8 mouse cellular contexts compared by ENCODE assay signal in genomic region chr10:81416581-81417226, GRCm38 (mm10). TPM values are rescaled to one million over a fixed set of nuclear protein-coding genes. Genes with fewer than 3 reads are reported as not detected.
A peak's percentile ranks its signal among the peaks of the same experiment; 100 is the strongest.
DNase-seq lines count a peak whose midpoint lies in the region; ATAC-seq and TF ChIP-seq lines count a peak whose summit lies in the region.

No protein-coding gene starts in this region.

- TF ChIP-seq EP300 in stomach, postnatal 0 days (optimal IDR thresholded peaks at IDR 0.05), result no peak

- DNase-seq in thymus, adult 2 months, result no peak
- DNase-seq in thymus, adult 18-20 months, result no peak
- peak; percentile 89 for DNase-seq in heart, embryonic 10.5 days (ENCODE audit: low spot score)
- DNase-seq in kidney, adult 9 months, result peak; percentile 90
- DNase-seq in stomach, postnatal 0 days (ENCODE audit: low spot score), result peak; percentile 80

- no peaks in the 10 kb centered on the region for H3K27me3 ChIP-seq in thymus, adult 2 months (ENCODE audit: control insufficient read depth, insufficient read depth, low read length)
- peaks cover 41% of the 10 kb centered on the region for H3K27me3 ChIP-seq in heart, embryonic 10.5 days (ENCODE audit: insufficient read depth, poor library complexity, severe bottlenecking)
- no peaks in the 10 kb centered on the region for H3K27me3 ChIP-seq in limb, embryonic 15.5 days
- H3K27me3 ChIP-seq in midbrain, embryonic 16.5 days (ENCODE audit: control insufficient read depth, insufficient read depth, low read depth, low read length), result no peaks in the 10 kb centered on the region
- no peaks in the 10 kb centered on the region for H3K27me3 ChIP-seq in stomach, postnatal 0 days (ENCODE audit: control insufficient read depth, insufficient read depth, low read length)

- H3K4me3 ChIP-seq in thymus, adult 2 months (ENCODE audit: control insufficient read depth, insufficient read depth, low read length), result peak overlapping the region; percentile 19; the same call in 1 of the 2 replicates
- peak overlapping the region; percentile 61 for H3K4me3 ChIP-seq in heart, embryonic 10.5 days
- peak overlapping the region; percentile 26 for H3K4me3 ChIP-seq in limb, embryonic 15.5 days
- peak overlapping the region; percentile 22 for H3K4me3 ChIP-seq in midbrain, embryonic 16.5 days (ENCODE audit: low read depth, low read length)
- H3K4me3 ChIP-seq in stomach, postnatal 0 days (ENCODE audit: low read depth, low read length), result peak overlapping the region; percentile 27

- TF ChIP-seq CTCF in thymus, adult 2 months (IDR thresholded peaks at IDR 0.05; ENCODE audit: borderline replicate concordance, control insufficient read depth, extremely low read depth, insufficient read depth, low read length, poor library complexity), result 0 out of 2 replicates have a peak, but pooled peaks have one; percentile 23
- peak; percentile 77 for TF ChIP-seq CTCF in stomach, postnatal 0 days (IDR thresholded peaks at IDR 0.05; ENCODE audit: low read depth)

- 15% methylated on average over 26 of the region's 26 CpGs for WGBS in thymus, adult 2 months
- WGBS in heart, embryonic 10.5 days, result 2% methylated on average over 23 of the region's 26 CpGs
- WGBS in limb, embryonic 15.5 days, result 3% methylated on average over 26 of the region's 26 CpGs
- WGBS in midbrain, embryonic 16.5 days, result 3% methylated on average over 22 of the region's 26 CpGs
- 2% methylated on average over 20 of the region's 26 CpGs for WGBS in stomach, postnatal 0 days

- H3K27ac ChIP-seq in thymus, adult 2 months (ENCODE audit: control insufficient read depth, insufficient read depth, low read length), result no peak overlapping the region
- peak overlapping the region; percentile 86 for H3K27ac ChIP-seq in heart, embryonic 10.5 days
- H3K27ac ChIP-seq in limb, embryonic 15.5 days, result peak overlapping the region; percentile 93
- H3K27ac ChIP-seq in midbrain, embryonic 16.5 days (ENCODE audit: low read length), result peak overlapping the region; percentile 41
- peak overlapping the region; percentile 86 for H3K27ac ChIP-seq in stomach, postnatal 0 days (replicated peaks)

- H3K9ac ChIP-seq in limb, embryonic 15.5 days, result no peak overlapping the region
- H3K9ac ChIP-seq in midbrain, embryonic 16.5 days (ENCODE audit: low read depth, low read length), result peak overlapping the region; percentile 50
- H3K9ac ChIP-seq in stomach, postnatal 0 days (ENCODE audit: low read length), result peak overlapping the region; percentile 51

- H3K4me1 ChIP-seq in thymus, adult 2 months (replicated peaks; ENCODE audit: control insufficient read depth, insufficient read depth, low read length), result peaks cover 8% of the 10 kb centered on the region
- H3K4me1 ChIP-seq in heart, embryonic 10.5 days, result peaks cover 84% of the 10 kb centered on the region
- peaks cover 100% of the 10 kb centered on the region for H3K4me1 ChIP-seq in limb, embryonic 15.5 days
- H3K4me1 ChIP-seq in midbrain, embryonic 16.5 days (ENCODE audit: control insufficient read depth, insufficient read depth, low read length), result peaks cover 17% of the 10 kb centered on the region
- peaks cover 27% of the 10 kb centered on the region for H3K4me1 ChIP-seq in stomach, postnatal 0 days (replicated peaks; ENCODE audit: control insufficient read depth, insufficient read depth)

- peak; percentile 38; the same call in 1 of the 2 replicates for ATAC-seq in erythroid progenitor cell, adult 5-6 weeks (replicated peaks; ENCODE audit: low FRiP score, poor library complexity, severe bottlenecking)
- peak; percentile 79 for ATAC-seq in limb, embryonic 15.5 days (ENCODE audit: insufficient number of reproducible peaks, low FRiP score, low TSS enrichment, low read depth)
- peak; percentile 78 for ATAC-seq in midbrain, embryonic 16.5 days
- ATAC-seq in stomach, postnatal 0 days (ENCODE audit: low FRiP score, low TSS enrichment), result peak; percentile 67

- peak overlapping the region; percentile 44 for H3K4me2 ChIP-seq in limb, embryonic 15.5 days
- H3K4me2 ChIP-seq in midbrain, embryonic 16.5 days (ENCODE audit: low read length), result peak overlapping the region; percentile 51
- peak overlapping the region; percentile 54 for H3K4me2 ChIP-seq in stomach, postnatal 0 days (replicated peaks; ENCODE audit: low read depth)

- no peaks in the 10 kb centered on the region for H3K36me3 ChIP-seq in thymus, adult 2 months (ENCODE audit: control insufficient read depth, insufficient read depth, low read length)
- peaks cover 9% of the 10 kb centered on the region; the same call in 1 of the 2 replicates for H3K36me3 ChIP-seq in heart, embryonic 10.5 days
- H3K36me3 ChIP-seq in limb, embryonic 15.5 days, result peaks cover 46% of the 10 kb centered on the region
- peaks cover 7% of the 10 kb centered on the region; the same call in 1 of the 2 replicates for H3K36me3 ChIP-seq in midbrain, embryonic 16.5 days (ENCODE audit: control insufficient read depth, insufficient read depth, low read length)
- 0 out of 2 replicates have a peak, but pooled peaks cover 3% of the 10 kb centered on the region for H3K36me3 ChIP-seq in stomach, postnatal 0 days (ENCODE audit: control insufficient read depth, insufficient read depth, low read length)

- H3K9me3 ChIP-seq in heart, embryonic 10.5 days, result no peaks in the 10 kb centered on the region
- no peaks in the 10 kb centered on the region for H3K9me3 ChIP-seq in limb, embryonic 15.5 days
- no peaks in the 10 kb centered on the region for H3K9me3 ChIP-seq in midbrain, embryonic 16.5 days (replicated peaks; ENCODE audit: control insufficient read depth, low read length, poor library complexity, severe bottlenecking)
- H3K9me3 ChIP-seq in stomach, postnatal 0 days (ENCODE audit: control insufficient read depth, low read length), result no peaks in the 10 kb centered on the region

- no peak for TF ChIP-seq POLR2A in thymus, adult 2 months (IDR thresholded peaks at IDR 0.05; ENCODE audit: control insufficient read depth, extremely low read depth, insufficient read depth, low read length, poor library complexity)

RNA-seq across cellular contexts. Expression of gene Smim24, which starts 23.9 kb away (rescaled TPM):
- 49.7 and 51.1 TPM in 2 replicates for polyA plus RNA-seq in thymus, adult 2 months (2012; rRNA removed)
- total RNA-seq in erythroid progenitor cell, adult 5-6 weeks (2015; ENCODE audit: low replicate concordance), result 5.4 and 7.5 TPM in 2 replicates
- total RNA-seq in erythroid progenitor cell, adult 5-6 weeks (2017; ENCODE audit: low replicate concordance), result 4.2 TPM in 1 of 2 replicates, not detected in the other
- 3.4 and 4.0 TPM in 2 replicates for polyA plus RNA-seq in heart, embryonic 10.5 days (2016; fragmentation: Nextera tagmentation; extraction: Ambion mirVana)
- 2.9 and 3.6 TPM in 2 replicates for polyA plus RNA-seq in limb, embryonic 15.5 days (2015; fragmentation: Nextera tagmentation; extraction: Ambion mirVana)
- 1.2 and 1.4 TPM in 2 replicates for polyA plus RNA-seq in midbrain, embryonic 16.5 days (2015; fragmentation: Nextera tagmentation; extraction: Ambion mirVana)
- polyA plus RNA-seq in stomach, postnatal 0 days (2015; fragmentation: Nextera tagmentation; extraction: Ambion mirVana), result 205 and 239 TPM in 2 replicates

RNA-seq across cellular contexts. Expression of gene Gm48552, which starts 27.9 kb away (rescaled TPM):
- polyA plus RNA-seq in thymus, adult 2 months (2012; rRNA removed), result 7.5 and 8.4 TPM in 2 replicates
- total RNA-seq in erythroid progenitor cell, adult 5-6 weeks (2015; ENCODE audit: low replicate concordance), result not detected in 2 replicates
- total RNA-seq in erythroid progenitor cell, adult 5-6 weeks (2017; ENCODE audit: low replicate concordance), result not detected in 2 replicates
- 1.1 and 1.7 TPM in 2 replicates for polyA plus RNA-seq in heart, embryonic 10.5 days (2016; fragmentation: Nextera tagmentation; extraction: Ambion mirVana)
- polyA plus RNA-seq in limb, embryonic 15.5 days (2015; fragmentation: Nextera tagmentation; extraction: Ambion mirVana), result 0.51 and 1.7 TPM in 2 replicates
- 2.3 and 3.3 TPM in 2 replicates for polyA plus RNA-seq in midbrain, embryonic 16.5 days (2015; fragmentation: Nextera tagmentation; extraction: Ambion mirVana)
- polyA plus RNA-seq in stomach, postnatal 0 days (2015; fragmentation: Nextera tagmentation; extraction: Ambion mirVana), result 0.29 and 0.36 TPM in 2 replicates

RNA-seq across cellular contexts. Expression of gene Gm48551, which starts 32.4 kb away (rescaled TPM):
- polyA plus RNA-seq in thymus, adult 2 months (2012; rRNA removed), result 4.1 and 5.3 TPM in 2 replicates
- total RNA-seq in erythroid progenitor cell, adult 5-6 weeks (2015; ENCODE audit: low replicate concordance), result 2.1 and 4.3 TPM in 2 replicates
- not detected in 2 replicates for total RNA-seq in erythroid progenitor cell, adult 5-6 weeks (2017; ENCODE audit: low replicate concordance)
- 2.2 and 3.1 TPM in 2 replicates for polyA plus RNA-seq in heart, embryonic 10.5 days (2016; fragmentation: Nextera tagmentation; extraction: Ambion mirVana)
- 2.1 and 3.1 TPM in 2 replicates for polyA plus RNA-seq in limb, embryonic 15.5 days (2015; fragmentation: Nextera tagmentation; extraction: Ambion mirVana)
- 6.1 and 8.2 TPM in 2 replicates for polyA plus RNA-seq in midbrain, embryonic 16.5 days (2015; fragmentation: Nextera tagmentation; extraction: Ambion mirVana)
- polyA plus RNA-seq in stomach, postnatal 0 days (2015; fragmentation: Nextera tagmentation; extraction: Ambion mirVana), result 1.1 and 1.4 TPM in 2 replicates

RNA-seq across cellular contexts. Expression of gene Dohh, which starts 32.5 kb away (rescaled TPM):
- 119 and 123 TPM in 2 replicates for polyA plus RNA-seq in thymus, adult 2 months (2012; rRNA removed)
- 8.8 TPM in 1 of 2 replicates, not detected in the other for total RNA-seq in erythroid progenitor cell, adult 5-6 weeks (2015; ENCODE audit: low replicate concordance)
- total RNA-seq in erythroid progenitor cell, adult 5-6 weeks (2017; ENCODE audit: low replicate concordance), result 4.0 and 17.2 TPM in 2 replicates
- polyA plus RNA-seq in heart, embryonic 10.5 days (2016; fragmentation: Nextera tagmentation; extraction: Ambion mirVana), result 100 and 105 TPM in 2 replicates
- polyA plus RNA-seq in limb, embryonic 15.5 days (2015; fragmentation: Nextera tagmentation; extraction: Ambion mirVana), result 79.8 and 88.7 TPM in 2 replicates
- polyA plus RNA-seq in midbrain, embryonic 16.5 days (2015; fragmentation: Nextera tagmentation; extraction: Ambion mirVana), result 77.5 and 86.2 TPM in 2 replicates
- polyA plus RNA-seq in stomach, postnatal 0 days (2015; fragmentation: Nextera tagmentation; extraction: Ambion mirVana), result 59.4 and 63.0 TPM in 2 replicates

RNA-seq across cellular contexts. Expression of gene Fzr1, which starts 38.4 kb away (rescaled TPM):
- polyA plus RNA-seq in thymus, adult 2 months (2012; rRNA removed), result 181 and 201 TPM in 2 replicates
- total RNA-seq in erythroid progenitor cell, adult 5-6 weeks (2015; ENCODE audit: low replicate concordance), result 235 and 246 TPM in 2 replicates
- 247 and 266 TPM in 2 replicates for total RNA-seq in erythroid progenitor cell, adult 5-6 weeks (2017; ENCODE audit: low replicate concordance)
- polyA plus RNA-seq in heart, embryonic 10.5 days (2016; fragmentation: Nextera tagmentation; extraction: Ambion mirVana), result 105 and 117 TPM in 2 replicates
- 82.2 and 90.9 TPM in 2 replicates for polyA plus RNA-seq in limb, embryonic 15.5 days (2015; fragmentation: Nextera tagmentation; extraction: Ambion mirVana)
- polyA plus RNA-seq in midbrain, embryonic 16.5 days (2015; fragmentation: Nextera tagmentation; extraction: Ambion mirVana), result 145 and 146 TPM in 2 replicates
- 51.4 and 51.6 TPM in 2 replicates for polyA plus RNA-seq in stomach, postnatal 0 days (2015; fragmentation: Nextera tagmentation; extraction: Ambion mirVana)

Comparison
In these comparisons a context has a peak if more than half of its experiments do, and no peak if none do; other contexts are left out.
1. DNase-seq: peak in heart, embryonic 10.5 days (single experiment), kidney, adult 9 months (single experiment) and stomach, postnatal 0 days (single experiment); none in thymus, adult 2 months (single experiment) and thymus, adult 18-20 months (0 of 2).
2. RNA of gene Smim24, which starts 23.9 kb away (polyA plus RNA-seq): 205 to 239 TPM in stomach, postnatal 0 days and 49.7 to 51.1 TPM in thymus, adult 2 months; 3.4 to 4.0 TPM in heart, embryonic 10.5 days, 2.9 to 3.6 TPM in limb, embryonic 15.5 days and 1.2 to 1.4 TPM in midbrain, embryonic 16.5 days; every median in the first group is over 10 times any median in the second.
3. Peak in every context shown above with its lines, with median percentiles within 50 percentile points of each other: H3K4me3 ChIP-seq, ATAC-seq and H3K4me2 ChIP-seq.